Mouse (Mus musculus) erythroblast, embryonic 14.5 days (primary cell): ENCODE measurements around the gene Phldb2.

Experiments used
- GATA1 ChIP-seq: IDR thresholded peaks from 2 replicates; pipeline ENCODE4 v1.6.1; 2012; ENCODE audit warnings: low read length, inconsistent platforms, mixed read lengths
- TAL1 ChIP-seq: IDR thresholded peaks from 3 replicates; pipeline ENCODE4 v1.6.1; 2012; ENCODE audit warnings: low read length, inconsistent platforms, mixed read lengths

DNA sequence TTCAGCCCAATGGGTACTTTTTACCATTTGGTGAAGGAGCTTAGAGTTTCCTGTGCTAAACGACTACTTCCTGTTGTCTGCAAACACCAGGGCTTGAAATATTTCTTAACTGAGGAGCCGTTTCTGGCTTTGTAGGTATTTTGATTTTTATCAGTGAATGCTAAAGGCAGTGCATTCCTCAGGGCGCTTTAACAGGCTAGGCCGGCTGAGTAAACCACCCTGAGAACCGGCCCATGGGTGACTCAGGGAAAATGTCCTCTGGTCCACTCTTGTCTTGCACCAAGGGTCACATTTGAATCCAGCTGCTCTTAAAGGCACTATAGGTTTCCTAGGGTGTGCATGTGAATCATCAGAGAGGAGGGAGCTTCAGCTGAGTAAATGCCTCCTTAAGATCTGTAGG is 66.8 kb downstream of the Phldb2 start:
- TF ChIP-seq TAL1 (no peak), GATA1 (no peak)
